Mouse (Mus musculus) left cerebral cortex, adult 8-10 months (tissue): ENCODE measurements around the gene Tmem41a. TPM values are rescaled to one million over a fixed set of nuclear protein-coding genes. Genes with fewer than 3 reads are reported as not detected.
"Not testable (repeated sequence)": the region's sequence is repeated elsewhere in the genome, so short reads cannot be mapped to it uniquely, and the experiment has no call there.

Experiments used
- DNase-seq, 2 experiments: peaks; one replicate each; pipeline ENCODE4 v3.0.0; 2022; ENCODE audit warnings: low spot score in 2 of 2
- total RNA-seq, 4 experiments: library from RNA; stranded (reverse); gene quantifications; 2 replicates each; pipeline ENCODE4 v1.2.4; 2022

The Tmem41a gene
- total RNA-seq = 10 to 100 TPM; 18.0 to 19.6 (median 18.8) TPM

GRCm38 (mm10) chr16:21946761-21947715 is at the start of gene Tmem41a:
Gene Tmem41a (minus strand): TSS chr16:21947552.
- peak; percentile 68 to 86 for DNase-seq

GRCm38 (mm10) chr16:21996402-21996801 is 49.0 kb upstream of the Tmem41a start:
- no peak for DNase-seq

- DNase-seq = no peak
Measured at GRCm38 (mm10) chr16:21995304-21995703, 48.0 kb upstream of the Tmem41a start, which contains the start of gene Liph. Gene Liph (minus strand): TSS chr16:21995663.

GRCm38 (mm10) chr16:21991774-21992173 is 44.4 kb upstream of the Tmem41a start:
- no peak for DNase-seq

GRCm38 (mm10) chr16:21990893-21991292 is 43.5 kb upstream of the Tmem41a start:
- DNase-seq = not testable (repeated sequence)

- DNase-seq = no peak
Measured at GRCm38 (mm10) chr16:21987956-21988355, 40.6 kb upstream of the Tmem41a start.

- DNase-seq = no peak
Measured at GRCm38 (mm10) chr16:21986191-21986590, 38.8 kb upstream of the Tmem41a start.

- DNase-seq = no peak
Measured at GRCm38 (mm10) chr16:21984091-21984490, 36.7 kb upstream of the Tmem41a start.

GRCm38 (mm10) chr16:21983581-21983980 is 36.2 kb upstream of the Tmem41a start:
- no peak for DNase-seq

- no peak for DNase-seq
Measured at GRCm38 (mm10) chr16:21983146-21983545, 35.8 kb upstream of the Tmem41a start.

GRCm38 (mm10) chr16:21977347-21977746 is 30.0 kb upstream of the Tmem41a start:
- no peak for DNase-seq

GRCm38 (mm10) chr16:21976203-21976602 is 28.9 kb upstream of the Tmem41a start:
- DNase-seq = no peak

- DNase-seq = no peak
Measured at GRCm38 (mm10) chr16:21971446-21971845, 24.1 kb upstream of the Tmem41a start.

GRCm38 (mm10) chr16:21970536-21970935 is 23.2 kb upstream of the Tmem41a start:
- DNase-seq = no peak

- DNase-seq = no peak
Measured at GRCm38 (mm10) chr16:21969874-21970273, 22.5 kb upstream of the Tmem41a start.

- no peak for DNase-seq
Measured at GRCm38 (mm10) chr16:21965576-21965975, 18.2 kb upstream of the Tmem41a start.

- DNase-seq = no peak
Measured at GRCm38 (mm10) chr16:21955591-21955990, 8.2 kb upstream of the Tmem41a start.

GRCm38 (mm10) chr16:21928471-21928870 is 18.9 kb downstream of the Tmem41a start:
- DNase-seq = no peak

- DNase-seq = no peak
Measured at GRCm38 (mm10) chr16:21916681-21917080, 30.7 kb downstream of the Tmem41a start.

- no peak for DNase-seq
Measured at GRCm38 (mm10) chr16:21913347-21913746, 34.0 kb downstream of the Tmem41a start.

- not testable (repeated sequence) for DNase-seq
Measured at GRCm38 (mm10) chr16:21908906-21909305, 38.4 kb downstream of the Tmem41a start.

- no peak for DNase-seq
Measured at GRCm38 (mm10) chr16:21906902-21907301, 40.5 kb downstream of the Tmem41a start.

- no peak for DNase-seq
Measured at GRCm38 (mm10) chr16:21905996-21906395, 41.4 kb downstream of the Tmem41a start.
